8 mouse cellular contexts compared by ENCODE assay signal in genomic region chr6:131387221-131388039, GRCm38 (mm10). TPM values are rescaled to one million over a fixed set of nuclear protein-coding genes. Genes with fewer than 3 reads are reported as not detected.
DNase-seq lines count a peak whose midpoint lies in the region; ATAC-seq and TF ChIP-seq lines count a peak whose summit lies in the region.

No protein-coding gene starts in this region.

- H3K9me3 ChIP-seq in MEL (replicated peaks; ENCODE audit: insufficient read depth, low read length): no peaks in the 10 kb centered on the region
- no peaks in the 10 kb centered on the region for H3K9me3 ChIP-seq in forebrain, postnatal 0 days (ENCODE audit: low read length)
- no peaks in the 10 kb centered on the region for H3K9me3 ChIP-seq in lung, postnatal 0 days (ENCODE audit: low read length)

- TF ChIP-seq EP300 in MEL (IDR thresholded peaks at IDR 0.05; ENCODE audit: low read depth in 1 of 2, low read length in 2 of 2): peak; percentile 27 to 81; a peak in 2 of 4 replicates
- TF ChIP-seq EP300 in lung, postnatal 0 days (IDR thresholded peaks at IDR 0.05): no peak

- ATAC-seq in forebrain, postnatal 0 days: peak; percentile 53
- peak; percentile 71 for ATAC-seq in lung, postnatal 0 days

- peak overlapping the region; percentile 99 for H3K4me3 ChIP-seq in MEL (ENCODE audit: control insufficient read depth in 1 of 2, insufficient read depth in 1 of 2, low read depth in 2 of 2, low read length in 2 of 2)
- H3K4me3 ChIP-seq in forebrain, postnatal 0 days (ENCODE audit: low read depth, low read length): peak overlapping the region; percentile 93
- peak overlapping the region; percentile 77 for H3K4me3 ChIP-seq in lung, postnatal 0 days (ENCODE audit: low read depth, low read length)

- peak overlapping the region; percentile 67 for H3K4me2 ChIP-seq in forebrain, postnatal 0 days (ENCODE audit: low read depth)
- peak overlapping the region; percentile 92 for H3K4me2 ChIP-seq in lung, postnatal 0 days (replicated peaks; ENCODE audit: low read depth, low read length)

- peak; percentile 93 for DNase-seq in MEL (ENCODE audit: low read depth, low spot score)
- DNase-seq in cerebellum, adult 11-12 months: peak; percentile 74
- DNase-seq in forebrain, postnatal 0 days: peak; percentile 65
- peak; percentile 53 for DNase-seq in heart, postnatal 4 days
- peak; percentile 56 to 66 for DNase-seq in layer of hippocampus, postnatal 10 days (ENCODE audit: low spot score in 2 of 2)
- peak; percentile 74 for DNase-seq in lung, postnatal 0 days (ENCODE audit: low spot score)
- peak; percentile 18 for DNase-seq in ovary, postnatal 10 days (ENCODE audit: low spot score)
- DNase-seq in thymus, postnatal 14 days: peak; percentile 30

- peak in 1 of 2 experiments; percentile 82; a peak in 3 of 4 replicates for TF ChIP-seq POLR2A in MEL (IDR thresholded peaks at IDR 0.05; ENCODE audit: control insufficient read depth in 1 of 2, insufficient read depth in 1 of 2, low read depth in 1 of 2, low read length in 2 of 2, poor library complexity in 1 of 2)

- H3K4me1 ChIP-seq in MEL (ENCODE audit: control insufficient read depth in 1 of 2, insufficient read depth in 2 of 2, low read length in 2 of 2): peaks cover 17 to 37% of the 10 kb centered on the region in 2 experiments
- H3K4me1 ChIP-seq in forebrain, postnatal 0 days (ENCODE audit: insufficient read depth): peaks cover 23% of the 10 kb centered on the region; the same call in 1 of the 2 replicates
- peaks cover 21% of the 10 kb centered on the region; the same call in 1 of the 2 replicates for H3K4me1 ChIP-seq in lung, postnatal 0 days (ENCODE audit: insufficient read depth, low read depth, low read length)

- H3K27ac ChIP-seq in MEL (ENCODE audit: control insufficient read depth, low read depth, low read length): peak overlapping the region; percentile 98
- H3K27ac ChIP-seq in forebrain, postnatal 0 days (ENCODE audit: low read depth, low read length): peak overlapping the region; percentile 90
- H3K27ac ChIP-seq in lung, postnatal 0 days (ENCODE audit: low read length): peak overlapping the region; percentile 93

- peaks cover 63% of the 10 kb centered on the region for H3K79me2 ChIP-seq in MEL (ENCODE audit: control insufficient read depth, insufficient read depth, low read length, poor library complexity)

- peaks cover 14 to 44% of the 10 kb centered on the region in 2 experiments for H3K36me3 ChIP-seq in MEL (ENCODE audit: control insufficient read depth in 1 of 2, insufficient read depth in 2 of 2, low read length in 2 of 2)
- H3K36me3 ChIP-seq in forebrain, postnatal 0 days (ENCODE audit: insufficient read depth): no peaks in the 10 kb centered on the region
- no peaks in the 10 kb centered on the region for H3K36me3 ChIP-seq in lung, postnatal 0 days (ENCODE audit: insufficient read depth, low read length)

- H3K9ac ChIP-seq in MEL (ENCODE audit: control insufficient read depth, low read depth, low read length, poor library complexity, severe bottlenecking): peak overlapping the region; percentile 97
- peak overlapping the region; percentile 77 for H3K9ac ChIP-seq in forebrain, postnatal 0 days
- peak overlapping the region; percentile 86 for H3K9ac ChIP-seq in lung, postnatal 0 days (replicated peaks; ENCODE audit: low read depth)

- no peak for TF ChIP-seq CTCF in MEL (IDR thresholded peaks at IDR 0.05 in 2 of 3, conservative IDR thresholded peaks at IDR 0.05 in 1 of 3; ENCODE audit: control insufficient read depth in 1 of 3, insufficient read depth in 1 of 3, low read depth in 2 of 3, low read length in 3 of 3, poor library complexity in 1 of 3, severe bottlenecking in 1 of 3)
- TF ChIP-seq CTCF in forebrain, postnatal 0 days (IDR thresholded peaks at IDR 0.05; ENCODE audit: low read depth): no peak
- no peak for TF ChIP-seq CTCF in lung, postnatal 0 days (IDR thresholded peaks at IDR 0.05)

- no peaks in the 10 kb centered on the region; a peak in 1 of 4 replicates for H3K27me3 ChIP-seq in MEL (ENCODE audit: control insufficient read depth in 1 of 2, insufficient read depth in 2 of 2, low read length in 2 of 2)
- no peaks in the 10 kb centered on the region for H3K27me3 ChIP-seq in forebrain, postnatal 0 days (ENCODE audit: insufficient read depth, low read length)
- H3K27me3 ChIP-seq in lung, postnatal 0 days (replicated peaks; ENCODE audit: insufficient read depth, low read length): no peaks in the 10 kb centered on the region

- WGBS in forebrain, postnatal 0 days: under 1% methylated on average over 43 of the region's 43 CpGs
- under 1% methylated on average over 41 of the region's 43 CpGs for WGBS in lung, postnatal 0 days

- TF ChIP-seq RAD21 in MEL (IDR thresholded peaks at IDR 0.05; ENCODE audit: low read depth, low read length): no peak

TF ChIP-seq in MEL, 35 proteins besides CTCF, POLR2A, EP300 and RAD21 (continues in another document):
- TF ChIP-seq MXI1 (IDR thresholded peaks at IDR 0.05; ENCODE audit: low read depth, low read length) (peak; percentile 92), USF2 (IDR thresholded peaks at IDR 0.05; ENCODE audit: borderline replicate concordance in 1 of 2, insufficient read depth in 1 of 2, low read depth in 1 of 2, low read length in 2 of 2) (no peak), SMC3 (IDR thresholded peaks at IDR 0.05; ENCODE audit: low read depth, low read length) (no peak), TCF12 (IDR thresholded peaks at IDR 0.05; ENCODE audit: low read depth, low read length) (peak; percentile 81), GATA1 (IDR thresholded peaks at IDR 0.05; ENCODE audit: low read depth, low read length) (no peak; the same call in 1 of the 2 replicates), POLR2AphosphoS5 (IDR thresholded peaks at IDR 0.05; ENCODE audit: borderline replicate concordance, low read depth, low read length) (peak; percentile 55; the same call in 1 of the 2 replicates), ZMIZ1 (IDR thresholded peaks at IDR 0.05; ENCODE audit: low read depth, low read length) (peak; percentile 69), CHD1 (IDR thresholded peaks at IDR 0.05; ENCODE audit: low read depth, low read length) (no peak; the same call in 1 of the 2 replicates), ZC3H11A (IDR thresholded peaks at IDR 0.05; ENCODE audit: low read depth, low read length) (no peak), BHLHE40 (IDR thresholded peaks at IDR 0.05; ENCODE audit: borderline replicate concordance, low read depth, low read length) (peak; percentile 80), ZKSCAN1 (IDR thresholded peaks at IDR 0.05; ENCODE audit: low read depth, low read length) (no peak), USF1 (IDR thresholded peaks at IDR 0.05; ENCODE audit: low read depth, low read length) (no peak; the same call in 1 of the 2 replicates), ETS1 (IDR thresholded peaks at IDR 0.05; ENCODE audit: low read depth, low read length) (peak; percentile 89), TAL1 (IDR thresholded peaks at IDR 0.05; ENCODE audit: low read length) (peak; percentile 78), MEF2A (IDR thresholded peaks at IDR 0.05; ENCODE audit: extremely low read depth, insufficient replicate concordance, low read depth, low read length, poor library complexity, severe bottlenecking) (no peak), UBTF (IDR thresholded peaks at IDR 0.05; ENCODE audit: borderline replicate concordance, insufficient read depth, low read depth, low read length) (0 out of 2 replicates have a peak, but pooled peaks have one; percentile 30), RCOR1 (IDR thresholded peaks at IDR 0.05; ENCODE audit: low read depth, low read length) (0 out of 2 replicates have a peak, but pooled peaks have one; percentile 32), KAT2A (conservative IDR thresholded peaks at IDR 0.05; ENCODE audit: low read depth, low read length) (peak; percentile 38; the same call in 1 of the 2 replicates), MYC (IDR thresholded peaks at IDR 0.05; ENCODE audit: low read depth, low read length) (peak; percentile 93), HCFC1 (IDR thresholded peaks at IDR 0.05; ENCODE audit: low read depth, low read length) (0 out of 2 replicates have a peak, but pooled peaks have one; percentile 1), NELFE (IDR thresholded peaks at IDR 0.05; ENCODE audit: low read depth, low read length) (peak; percentile 50), E2F4 (IDR thresholded peaks at IDR 0.05; ENCODE audit: borderline replicate concordance, low read depth, low read length) (no peak), JUND (IDR thresholded peaks at IDR 0.05; ENCODE audit: low read depth, low read length) (0 out of 2 replicates have a peak, but pooled peaks have one; percentile 6), MYB (IDR thresholded peaks at IDR 0.05; ENCODE audit: low read depth, low read length) (0 out of 2 replicates have a peak, but pooled peaks have one; percentile 26), CHD2 (IDR thresholded peaks at IDR 0.05; ENCODE audit: low read length) (no peak), POLR2AphosphoS2 (IDR thresholded peaks at IDR 0.05; ENCODE audit: low read length) (peak; percentile 64), MAZ (IDR thresholded peaks at IDR 0.05; ENCODE audit: low read depth, low read length) (no peak), ELF1 (IDR thresholded peaks at IDR 0.05; ENCODE audit: low read depth, low read length) (no peak), GABPA (IDR thresholded peaks at IDR 0.05; ENCODE audit: low read depth, low read length) (no peak)

RNA-seq across cellular contexts. Expression of gene Ybx3, which starts 0.8 kb away (rescaled TPM):
- 575 and 609 TPM in 2 replicates for total RNA-seq in MEL (2012; rRNA removed)
- polyA plus RNA-seq in MEL (2012; ENCODE audit: insufficient read depth in 1 of 2, insufficient read length in 2 of 2, low read depth in 1 of 2, low replicate concordance in 2 of 2, missing spikeins in 1 of 2): 1,000 to 10,000 TPM in 1 of 2 experiments, 100 to 1,000 TPM in 1; 105 to 1,042 TPM
- 89.3 and 116 TPM in 2 replicates for total RNA-seq in forebrain, postnatal 0 days (2014; rRNA removed)
- polyA plus RNA-seq in forebrain, postnatal 0 days (2015; fragmentation: Nextera tagmentation; extraction: Ambion mirVana): 36.2 and 37.3 TPM in 2 replicates
- total RNA-seq in heart, postnatal 4 days (2021): 100 to 1,000 TPM; 274 to 277 TPM
- 100 to 1,000 TPM; 101 to 110 TPM for total RNA-seq in layer of hippocampus, postnatal 10 days (2021)
- 41.1 and 44.1 TPM in 2 replicates for polyA plus RNA-seq in lung, postnatal 0 days (2015; fragmentation: Nextera tagmentation; extraction: Ambion mirVana)

RNA-seq across cellular contexts. Expression of gene Styk1, which starts 34.0 kb away (rescaled TPM):
- total RNA-seq in MEL (2012; rRNA removed): 0.12 and 0.20 TPM in 2 replicates
- polyA plus RNA-seq in MEL (2012; ENCODE audit: insufficient read depth in 1 of 2, insufficient read length in 2 of 2, low read depth in 1 of 2, low replicate concordance in 2 of 2, missing spikeins in 1 of 2): under 1 TPM in 1 of 2 experiments, not detected in 1; 0.11 TPM
- 7.1 and 10.5 TPM in 2 replicates for total RNA-seq in forebrain, postnatal 0 days (2014; rRNA removed)
- polyA plus RNA-seq in forebrain, postnatal 0 days (2015; fragmentation: Nextera tagmentation; extraction: Ambion mirVana): 4.5 and 6.3 TPM in 2 replicates
- under 1 TPM; 0.21 to 0.36 TPM for total RNA-seq in heart, postnatal 4 days (2021)
- total RNA-seq in layer of hippocampus, postnatal 10 days (2021): 1 to 10 TPM; 6.4 to 7.3 TPM
- 0.45 and 0.51 TPM in 2 replicates for polyA plus RNA-seq in lung, postnatal 0 days (2015; fragmentation: Nextera tagmentation; extraction: Ambion mirVana)

Comparison
In these comparisons a context has a peak if more than half of its experiments do, and no peak if none do; other contexts are left out.
1. Peak in every context shown above with its lines: DNase-seq, ATAC-seq, H3K4me3 ChIP-seq and H3K27ac ChIP-seq.
2. DNase-seq: peak in every context shown above with its lines; median percentile 93 in MEL; 74 in cerebellum, adult 11-12 months; 74 in lung, postnatal 0 days; 65 in forebrain, postnatal 0 days; 61 in layer of hippocampus, postnatal 10 days; 53 in heart, postnatal 4 days; 30 in thymus, postnatal 14 days; 18 in ovary, postnatal 10 days.